Mouse (Mus musculus) heart, embryonic 16.5 days (tissue): ENCODE results near the gene Gm45837. TPM values are rescaled to one million over a fixed set of nuclear protein-coding genes. Genes with fewer than 3 reads are reported as not detected.
"Not testable (repeated sequence)": the region's sequence is repeated elsewhere in the genome, so short reads cannot be mapped to it uniquely, and the experiment has no call there.

Experiments used
- ATAC-seq: fragments of 200-750 bp; cut with Nextera tagmentation; replicated peaks from 2 replicates; pipeline ENCODE4 v1.8.0; 2017; ENCODE audit warnings: moderate number of reproducible peaks; ENCODE audit not compliant: insufficient read depth, low FRiP score; ENCODE audit errors: extremely low read depth
- H3K27ac ChIP-seq: fragments of 300-500 bp; sonication (generic); 2 replicates; pipeline ENCODE4 v1.5.1; 2014; ENCODE audit warnings: mild to moderate bottlenecking, low read length, control low read depth, moderate library complexity
- H3K27me3 ChIP-seq: fragments of 300-500 bp; sonication (generic); 2 replicates; pipeline ENCODE4 v1.6.1; 2014; ENCODE audit warnings: low read length, mixed read lengths; ENCODE audit not compliant: control insufficient read depth, insufficient read depth
- H3K36me3 ChIP-seq: fragments of 300-500 bp; sonication (generic); 2 replicates; pipeline ENCODE4 v1.6.1; 2014; ENCODE audit not compliant: control insufficient read depth, insufficient read depth
- H3K4me1 ChIP-seq: fragments of 300-500 bp; sonication (generic); 2 replicates; pipeline ENCODE4 v1.6.1; 2014; ENCODE audit warnings: low read length, mixed read lengths; ENCODE audit not compliant: control insufficient read depth, insufficient read depth
- H3K4me2 ChIP-seq: fragments of 300-500 bp; sonication (generic); 2 replicates; pipeline ENCODE4 v1.6.1; 2014; ENCODE audit warnings: low read depth, mild to moderate bottlenecking, control low read depth, low read length
- H3K4me3 ChIP-seq: fragments of 300-500 bp; sonication (generic); 2 replicates; pipeline ENCODE4 v1.5.1; 2014; ENCODE audit warnings: mild to moderate bottlenecking, control low read depth, low read length
- H3K9ac ChIP-seq: fragments of 300-500 bp; sonication (generic); 2 replicates; pipeline ENCODE4 v1.6.1; 2014; ENCODE audit warnings: low read length, control low read depth
- H3K9me3 ChIP-seq: fragments of 300-500 bp; sonication (generic); replicated peaks from 2 replicates; pipeline ENCODE4 v1.6.1; 2016; ENCODE audit warnings: low read length; ENCODE audit not compliant: control insufficient read depth
- WGBS: fragments of 180-500 bp; shearing (Covaris S2); extraction: QIAGEN DNeasy Blood & Tissue Kit; methylation state at CpG from one replicate; pipeline ENCODE4 v1.1.7; 2014; 5-methylcytosine and 5-hydroxymethylcytosine counted together
- polyA plus RNA-seq: library from polyadenylated mRNA; unstranded; fragments of >200 nt; fragmentation: Nextera tagmentation; extraction: Ambion mirVana; gene quantifications from 2 replicates; pipeline ENCODE4 v1.2.1, GENCODE M21; 2015

Gm45837 gene
- polyA plus RNA-seq, 1 experiment from 2014 or later, result 7.8 TPM

GRCm38 (mm10) chr7:101541734-101542133 is 131.0 kb downstream of the Gm45837 start:
- H3K4me1 ChIP-seq, result no peaks in the 10 kb centered on the region; the same call in 1 of the 2 replicates
- H3K4me2 ChIP-seq, result no peak overlapping the region
- WGBS, result 75% methylated on average over 10 of the region's 10 CpGs
- H3K4me3 ChIP-seq, result no peak overlapping the region
- no peaks in the 10 kb centered on the region for H3K27me3 ChIP-seq
- H3K27ac ChIP-seq, result no peak overlapping the region
- no peak for ATAC-seq
- no peaks in the 10 kb centered on the region for H3K36me3 ChIP-seq
- no peak overlapping the region for H3K9ac ChIP-seq
- no peaks in the 10 kb centered on the region for H3K9me3 ChIP-seq

GRCm38 (mm10) chr7:101547651-101548050 is 137.0 kb downstream of the Gm45837 start:
- Histone ChIP-seq H3K4me1 (no peaks in the 10 kb centered on the region), H3K4me3 (no peak overlapping the region), H3K9me3 (no peaks in the 10 kb centered on the region), H3K4me2 (no peak overlapping the region), H3K27ac (no peak overlapping the region), H3K27me3 (no peaks in the 10 kb centered on the region), H3K36me3 (no peaks in the 10 kb centered on the region), H3K9ac (no peak overlapping the region)
- 58% methylated on average over 3 of the region's 3 CpGs for WGBS
- no peak for ATAC-seq

DNA sequence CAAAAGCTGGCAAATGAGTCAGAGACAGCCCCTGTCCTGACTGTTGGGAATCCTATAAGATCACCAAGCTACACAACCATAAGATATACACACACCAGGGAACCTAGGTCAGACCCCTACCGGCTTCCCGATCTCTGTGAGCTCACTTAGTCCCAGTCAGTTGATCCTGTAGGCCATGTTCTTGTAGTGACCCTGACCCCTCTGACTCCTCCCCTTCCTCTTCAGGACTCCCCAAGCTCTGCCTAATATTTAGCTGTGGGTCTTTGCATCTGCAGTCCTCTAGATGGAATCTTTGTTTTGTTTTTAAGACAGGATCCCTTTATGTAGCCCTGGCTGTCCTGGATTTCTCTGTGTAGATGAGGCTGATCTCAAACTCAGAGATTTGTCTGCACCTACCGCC is 138.6 kb downstream of the Gm45837 start:
- Histone ChIP-seq H3K9ac (no peak overlapping the region), H3K27me3 (no peaks in the 10 kb centered on the region; the same call in 1 of the 2 replicates), H3K4me3 (no peak overlapping the region), H3K4me2 (no peak overlapping the region), H3K27ac (no peak overlapping the region), H3K36me3 (no peaks in the 10 kb centered on the region), H3K9me3 (no peaks in the 10 kb centered on the region), H3K4me1 (no peaks in the 10 kb centered on the region)
- WGBS, result 85% methylated on average over 3 of the region's 3 CpGs
- ATAC-seq, result no peak

DNA sequence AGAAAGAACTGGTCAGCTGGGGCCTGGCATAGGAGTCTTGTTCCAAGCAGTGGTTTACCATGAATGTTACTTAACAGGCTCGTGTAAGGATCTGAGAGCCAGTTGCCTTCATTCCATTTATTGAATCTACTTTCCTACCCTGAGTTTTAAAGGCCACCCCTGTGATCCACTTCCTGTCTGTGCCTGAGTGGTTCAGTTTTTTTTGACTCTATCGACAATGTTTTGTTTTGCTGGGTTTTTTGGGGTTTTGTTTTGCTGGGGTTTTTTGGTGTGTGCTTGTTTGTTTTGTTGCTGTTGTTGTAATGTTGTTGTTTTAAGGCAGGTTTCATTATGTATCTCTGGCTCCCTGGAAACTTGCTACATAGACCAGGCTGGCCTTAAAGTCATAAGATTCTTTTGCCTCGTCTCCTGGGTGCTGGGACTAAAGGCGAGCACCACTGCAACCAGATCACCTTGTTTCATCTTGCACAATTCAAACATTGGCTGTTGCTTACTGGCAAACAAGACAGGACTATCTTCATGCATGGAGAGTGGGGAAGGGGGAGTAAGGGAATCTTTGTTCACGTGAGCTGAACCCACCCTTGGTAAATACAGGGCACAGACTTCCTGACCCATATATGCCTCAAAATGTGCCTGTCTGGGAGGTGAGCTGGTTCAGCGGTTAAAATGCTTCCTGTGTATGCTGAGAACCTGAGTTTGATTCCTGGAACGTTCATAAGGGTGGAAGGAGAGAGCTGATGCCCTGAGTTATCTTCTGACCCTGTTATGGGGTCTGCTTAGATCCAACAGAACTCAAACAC is 140.2 kb downstream of the Gm45837 start:
- Histone ChIP-seq H3K27ac (no peak overlapping the region), H3K4me1 (no peaks in the 10 kb centered on the region), H3K9ac (no peak overlapping the region), H3K9me3 (no peaks in the 10 kb centered on the region), H3K27me3 (no peaks in the 10 kb centered on the region; the same call in 1 of the 2 replicates), H3K4me3 (no peak overlapping the region), H3K4me2 (no peak overlapping the region), H3K36me3 (no peaks in the 10 kb centered on the region)
- WGBS, result 55% methylated on average over 7 of the region's 7 CpGs
- no peak for ATAC-seq

GRCm38 (mm10) chr7:101551530-101551929 is 140.8 kb downstream of the Gm45837 start:
- Histone ChIP-seq H3K4me1 (no peaks in the 10 kb centered on the region), H3K27me3 (no peaks in the 10 kb centered on the region; the same call in 1 of the 2 replicates), H3K4me2 (no peak overlapping the region), H3K36me3 (no peaks in the 10 kb centered on the region), H3K27ac (no peak overlapping the region), H3K9ac (no peak overlapping the region), H3K4me3 (no peak overlapping the region), H3K9me3 (no peaks in the 10 kb centered on the region)
- ATAC-seq, result no peak
- 71% methylated on average over 1 of the region's 1 CpGs for WGBS

GRCm38 (mm10) chr7:101555473-101555872 is 144.8 kb downstream of the Gm45837 start:
- not testable (repeated sequence) for H3K4me2 ChIP-seq, H3K36me3 ChIP-seq, H3K27ac ChIP-seq, H3K4me3 ChIP-seq, H3K9ac ChIP-seq, H3K27me3 ChIP-seq, H3K9me3 ChIP-seq, H3K4me1 ChIP-seq
- WGBS, result 80% methylated on average over 3 of the region's 3 CpGs
- peak; percentile 45; the same call in 1 of the 2 replicates for ATAC-seq

DNA sequence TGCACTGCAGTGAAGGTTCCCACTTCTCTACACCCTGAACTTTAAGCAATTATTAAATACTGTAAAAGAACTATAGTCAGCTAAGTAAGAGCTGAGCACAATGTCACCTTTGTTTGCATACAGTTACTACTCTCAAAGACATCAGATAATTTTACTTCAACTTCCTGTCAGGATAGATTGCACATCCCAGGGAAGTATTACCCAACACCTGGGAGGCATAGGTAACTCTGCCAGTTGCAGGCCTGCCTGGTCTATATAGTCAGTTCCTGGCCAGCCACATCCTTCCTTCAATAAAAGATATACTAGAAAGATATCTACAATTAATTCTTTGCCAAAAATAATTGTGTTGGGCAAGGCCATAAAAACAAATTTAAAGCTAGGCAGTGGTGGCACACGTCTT is 146.7 kb downstream of the Gm45837 start:
- H3K4me1 ChIP-seq, result no peaks in the 10 kb centered on the region
- 67% methylated on average over 1 of the region's 1 CpGs for WGBS
- no peak overlapping the region for H3K27ac ChIP-seq
- H3K27me3 ChIP-seq, result no peaks in the 10 kb centered on the region; the same call in 1 of the 2 replicates
- no peak overlapping the region for H3K9ac ChIP-seq
- no peaks in the 10 kb centered on the region for H3K9me3 ChIP-seq
- ATAC-seq, result no peak
- no peak overlapping the region for H3K4me3 ChIP-seq
- no peak overlapping the region for H3K4me2 ChIP-seq
- H3K36me3 ChIP-seq, result no peaks in the 10 kb centered on the region

- not testable (repeated sequence) for H3K4me2 ChIP-seq, H3K27me3 ChIP-seq, H3K4me1 ChIP-seq, H3K9me3 ChIP-seq, H3K9ac ChIP-seq, H3K4me3 ChIP-seq, ATAC-seq, H3K27ac ChIP-seq, H3K36me3 ChIP-seq
- 45% methylated on average over 5 of the region's 5 CpGs for WGBS
Measured at GRCm38 (mm10) chr7:101559393-101559792, 148.7 kb downstream of the Gm45837 start.
